10 mouse cellular contexts compared by ENCODE assay signal in genomic region chr9:57209316-57209715, GRCm38 (mm10). TPM values are rescaled to one million over a fixed set of nuclear protein-coding genes. Genes with fewer than 3 reads are reported as not detected.
A peak's percentile ranks its signal among the peaks of the same experiment; 100 is the strongest.
DNase-seq lines count a peak whose midpoint lies in the region; ATAC-seq and TF ChIP-seq lines count a peak whose summit lies in the region.
"Had no signal": no experiment of that assay in that cellular context is flagged by ENCODE, and none has a peak within 500 bp of the region (broad histone marks: within the 10 kb centered on the region; RNA-seq: fewer than 3 reads in every experiment).

No protein-coding gene starts in this region.

- peaks cover 3% of the 10 kb centered on the region for H3K4me1 ChIP-seq in liver, adult 2 months (ENCODE audit: control insufficient read depth, insufficient read depth, low read length)
- no peaks in the 10 kb centered on the region for H3K4me1 ChIP-seq in liver, embryonic 12.5 days
- H3K4me1 ChIP-seq in limb, embryonic 11.5 days (ENCODE audit: control insufficient read depth, insufficient read depth, low read length) = no peaks in the 10 kb centered on the region
- H3K4me1 ChIP-seq: lung, embryonic 15.5 days had no signal

- 41% methylated on average over 3 of the region's 3 CpGs for WGBS in liver, adult 2 months
- WGBS in liver, embryonic 12.5 days (ENCODE audit: insufficient replicate concordance) = 31% methylated on average over 3 of the region's 3 CpGs
- 32% methylated on average over 3 of the region's 3 CpGs for WGBS in limb, embryonic 11.5 days

- intact Hi-C loops in heart, postnatal 10 days (cut with DNase I) = loop anchor here (1.0 to 2.0 kb wide), 2 partner anchors 228 to 307 kb away; no protein-coding TSS in a partner anchor

- no peak for TF ChIP-seq POLR2A in liver, adult 2 months (IDR thresholded peaks at IDR 0.05; ENCODE audit: extremely low read depth, insufficient read depth, low read length)

- no peak for ATAC-seq in liver, embryonic 12.5 days
- no peak for ATAC-seq in limb, embryonic 11.5 days (ENCODE audit: insufficient number of reproducible peaks, low FRiP score, low TSS enrichment, low read depth)

- no peaks in the 10 kb centered on the region for H3K79me2 ChIP-seq in liver, adult 2 months (ENCODE audit: control insufficient read depth, insufficient read depth, low read length)

- H3K27me3 ChIP-seq in liver, adult 2 months (ENCODE audit: control insufficient read depth, insufficient read depth, low read length) = no peaks in the 10 kb centered on the region
- H3K27me3 ChIP-seq in liver, embryonic 12.5 days (replicated peaks) = no peaks in the 10 kb centered on the region
- H3K27me3 ChIP-seq in limb, embryonic 11.5 days (ENCODE audit: control insufficient read depth, insufficient read depth, low read length) = no peaks in the 10 kb centered on the region
- H3K27me3 ChIP-seq: lung, embryonic 15.5 days had no signal

- no peak overlapping the region for H3K27ac ChIP-seq in liver, adult 2 months (replicated peaks; ENCODE audit: insufficient read depth, low read depth, low read length)
- no peak overlapping the region for H3K27ac ChIP-seq in liver, embryonic 12.5 days
- H3K27ac ChIP-seq in limb, embryonic 11.5 days (replicated peaks; ENCODE audit: low read depth, low read length) = no peak overlapping the region
- H3K27ac ChIP-seq: lung, embryonic 15.5 days had no signal

- no peaks in the 10 kb centered on the region for H3K9me3 ChIP-seq in liver, embryonic 12.5 days (replicated peaks)
- H3K9me3 ChIP-seq in limb, embryonic 11.5 days (ENCODE audit: control insufficient read depth, low read length) = no peaks in the 10 kb centered on the region
- H3K9me3 ChIP-seq: lung, embryonic 15.5 days had no signal

- H3K9ac ChIP-seq in liver, adult 2 months (ENCODE audit: low read depth, low read length) = no peak overlapping the region
- no peak overlapping the region for H3K9ac ChIP-seq in liver, embryonic 12.5 days
- no peak overlapping the region for H3K9ac ChIP-seq in limb, embryonic 11.5 days (ENCODE audit: low read length)
- H3K9ac ChIP-seq: lung, embryonic 15.5 days had no signal

- peak; percentile 42 to 51 for DNase-seq in adrenal gland, adult 18-20 months (ENCODE audit: low spot score in 2 of 2)
- DNase-seq in adrenal gland, adult 8-10 months = no peak
- DNase-seq in liver, adult 2 months (ENCODE audit: extremely low read depth, low read depth, low spot score) = peak; percentile 58
- peak; percentile 70 for DNase-seq in brain, adult 2 months (ENCODE audit: low read depth, low spot score)
- DNase-seq in heart, postnatal 10 days = peak; percentile 20 to 42
- peak; percentile 64 for DNase-seq in limb, embryonic 11.5 days (ENCODE audit: low spot score)
- DNase-seq in thymus, postnatal 0 days (ENCODE audit: low spot score) = peak; percentile 69

- no peak overlapping the region for H3K4me3 ChIP-seq in liver, adult 2 months (ENCODE audit: insufficient read depth, low read depth, low read length)
- no peak overlapping the region for H3K4me3 ChIP-seq in liver, embryonic 12.5 days
- no peak overlapping the region for H3K4me3 ChIP-seq in limb, embryonic 11.5 days (ENCODE audit: low read depth, low read length)
- H3K4me3 ChIP-seq: lung, embryonic 15.5 days had no signal

- peak; percentile 32; the same call in 1 of the 2 replicates for TF ChIP-seq CTCF in liver, adult 2 months (IDR thresholded peaks at IDR 0.05; ENCODE audit: low read depth, low read length)

- H3K4me2 ChIP-seq in liver, embryonic 12.5 days = no peak overlapping the region
- no peak overlapping the region for H3K4me2 ChIP-seq in limb, embryonic 11.5 days (ENCODE audit: low read depth, severe bottlenecking)
- H3K4me2 ChIP-seq: lung, embryonic 15.5 days had no signal

- H3K36me3 ChIP-seq in liver, adult 2 months (ENCODE audit: control insufficient read depth, insufficient read depth, low read length) = no peaks in the 10 kb centered on the region
- no peaks in the 10 kb centered on the region for H3K36me3 ChIP-seq in liver, embryonic 12.5 days
- no peaks in the 10 kb centered on the region for H3K36me3 ChIP-seq in limb, embryonic 11.5 days (ENCODE audit: control insufficient read depth, insufficient read depth, low read length)
- H3K36me3 ChIP-seq: lung, embryonic 15.5 days had no signal

RNA-seq across cellular contexts. Expression of gene Trcg1, which starts 27.0 kb away (rescaled TPM):
- not detected for total RNA-seq in adrenal gland, adult 18-20 months (2021)
- not detected for total RNA-seq in adrenal gland, adult 8-10 months (2022)
- total RNA-seq in liver, adult 2 months (2014; rRNA removed) = not detected in 2 replicates
- polyA plus RNA-seq in liver, adult 2 months (2012; rRNA removed) = not detected in 2 replicates
- not detected in 2 replicates for polyA plus RNA-seq in liver, embryonic 12.5 days (2016; fragmentation: Nextera tagmentation; extraction: Ambion mirVana)
- not detected for total RNA-seq in heart, postnatal 10 days (2021)
- polyA plus RNA-seq in limb, embryonic 11.5 days (2014; fragmentation: Nextera tagmentation; extraction: Ambion mirVana) = not detected in 2 replicates
- 0.04 TPM in 1 of 2 replicates, not detected in the other for polyA plus RNA-seq in thymus, postnatal 0 days (2015; fragmentation: Nextera tagmentation; extraction: Ambion mirVana)
- total RNA-seq: gastrocnemius, postnatal 4 days had no signal
- polyA plus RNA-seq: lung, embryonic 15.5 days had no signal

RNA-seq across cellular contexts. Expression of gene Commd4, which starts 51.2 kb away (rescaled TPM):
- 10 to 100 TPM; 52.3 to 57.6 TPM for total RNA-seq in adrenal gland, adult 18-20 months (2021)
- total RNA-seq in adrenal gland, adult 8-10 months (2022) = 10 to 100 TPM; 65.5 to 89.4 (median 70.9) TPM
- 22.7 and 23.6 TPM in 2 replicates for total RNA-seq in liver, adult 2 months (2014; rRNA removed)
- polyA plus RNA-seq in liver, adult 2 months (2012; rRNA removed) = 73.5 and 86.9 TPM in 2 replicates
- 62.8 and 64.2 TPM in 2 replicates for polyA plus RNA-seq in liver, embryonic 12.5 days (2016; fragmentation: Nextera tagmentation; extraction: Ambion mirVana)
- total RNA-seq in heart, postnatal 10 days (2021) = 10 to 100 TPM; 34.6 to 35.8 TPM
- polyA plus RNA-seq in limb, embryonic 11.5 days (2014; fragmentation: Nextera tagmentation; extraction: Ambion mirVana) = 79.8 and 82.8 TPM in 2 replicates
- 181 and 201 TPM in 2 replicates for polyA plus RNA-seq in thymus, postnatal 0 days (2015; fragmentation: Nextera tagmentation; extraction: Ambion mirVana)

RNA-seq across cellular contexts. Expression of gene 1700017B05Rik, which starts 53.1 kb away (rescaled TPM):
- total RNA-seq in adrenal gland, adult 18-20 months (2021) = 10 to 100 TPM; 45.7 to 53.6 TPM
- 10 to 100 TPM; 41.3 to 76.8 (median 50.9) TPM for total RNA-seq in adrenal gland, adult 8-10 months (2022)
- total RNA-seq in liver, adult 2 months (2014; rRNA removed) = 1.7 and 4.4 TPM in 2 replicates
- 4.9 and 6.3 TPM in 2 replicates for polyA plus RNA-seq in liver, adult 2 months (2012; rRNA removed)
- 22.2 and 23.4 TPM in 2 replicates for polyA plus RNA-seq in liver, embryonic 12.5 days (2016; fragmentation: Nextera tagmentation; extraction: Ambion mirVana)
- total RNA-seq in heart, postnatal 10 days (2021) = 10 to 100 TPM; 21.2 to 21.5 TPM
- 13.9 and 15.6 TPM in 2 replicates for polyA plus RNA-seq in limb, embryonic 11.5 days (2014; fragmentation: Nextera tagmentation; extraction: Ambion mirVana)
- polyA plus RNA-seq in thymus, postnatal 0 days (2015; fragmentation: Nextera tagmentation; extraction: Ambion mirVana) = 29.3 and 30.0 TPM in 2 replicates
